Mouse (Mus musculus): ENCODE data around the gene Cbwd1.
"Not testable (repeated sequence)": the region's sequence is repeated elsewhere in the genome, so short reads cannot be mapped to it uniquely, and the experiment has no call there.

Gene Cbwd1

DNA sequence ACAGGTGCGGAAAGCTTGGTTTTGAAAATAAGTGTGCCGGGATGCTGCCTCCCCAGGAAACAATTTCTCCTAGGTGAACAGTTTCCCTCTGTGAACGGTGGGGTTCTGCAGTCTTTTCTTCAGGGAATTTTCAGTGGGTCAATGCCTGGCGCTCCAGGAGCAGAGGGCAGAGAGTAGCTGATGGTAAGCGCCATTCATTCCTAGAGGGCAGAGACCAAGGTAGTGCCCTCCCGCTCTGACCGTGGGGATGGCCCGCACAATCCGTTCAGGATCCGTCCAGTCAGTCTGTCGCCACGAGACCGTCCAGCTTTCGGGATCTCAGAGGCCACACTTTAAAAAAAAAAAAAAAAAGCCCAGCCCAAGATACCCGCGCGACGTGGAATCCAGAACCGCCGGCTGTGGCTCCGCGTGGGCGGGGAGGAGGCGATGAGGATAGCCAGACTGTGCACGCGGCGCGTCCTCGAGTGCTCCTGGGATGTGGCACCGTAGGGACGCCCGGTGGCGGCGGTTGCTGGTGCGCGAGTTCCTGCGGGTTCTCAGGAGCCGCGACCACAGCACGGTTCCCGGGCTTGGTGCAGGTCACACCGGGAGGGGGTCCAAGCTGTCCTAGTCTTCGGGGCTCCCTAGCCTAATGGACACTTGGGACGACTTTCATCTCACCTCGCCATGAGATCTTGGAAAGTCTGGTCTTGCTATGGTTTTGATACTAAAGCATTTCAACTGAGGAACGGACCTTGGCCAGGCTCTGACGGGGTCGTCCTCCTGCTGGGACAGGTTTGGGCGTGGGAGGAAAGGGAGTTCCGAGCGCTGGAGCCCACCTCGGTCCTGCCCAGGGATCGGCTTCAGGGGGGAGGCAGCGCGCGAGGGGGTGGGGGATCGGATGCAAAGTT is 64.2 kb downstream of the Cbwd1 start:
- DNase-seq (ENCODE audit: low spot score in 2 of 2) = no peak

DNA sequence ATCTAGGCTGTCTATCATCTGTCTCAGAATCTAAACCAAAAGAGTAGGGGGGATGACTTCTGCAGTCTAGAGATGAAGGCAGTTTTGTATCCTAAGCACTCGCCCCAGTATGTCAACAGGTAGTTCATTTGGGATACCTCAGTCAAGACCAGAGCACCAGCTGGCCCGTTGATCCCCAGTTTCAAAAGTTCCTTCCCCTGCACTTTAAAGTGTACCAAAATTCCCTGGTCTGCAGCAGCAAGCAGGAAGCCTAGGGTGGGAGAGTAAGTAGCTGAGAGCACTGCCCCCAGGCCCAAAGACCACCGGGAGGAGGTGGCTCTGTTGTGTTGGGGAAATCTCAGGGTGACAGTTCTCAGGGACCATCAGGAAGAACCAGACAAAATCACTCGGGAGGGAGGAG is 64.9 kb downstream of the Cbwd1 start:
- no peak for DNase-seq (ENCODE audit: low spot score in 2 of 2)

DNA sequence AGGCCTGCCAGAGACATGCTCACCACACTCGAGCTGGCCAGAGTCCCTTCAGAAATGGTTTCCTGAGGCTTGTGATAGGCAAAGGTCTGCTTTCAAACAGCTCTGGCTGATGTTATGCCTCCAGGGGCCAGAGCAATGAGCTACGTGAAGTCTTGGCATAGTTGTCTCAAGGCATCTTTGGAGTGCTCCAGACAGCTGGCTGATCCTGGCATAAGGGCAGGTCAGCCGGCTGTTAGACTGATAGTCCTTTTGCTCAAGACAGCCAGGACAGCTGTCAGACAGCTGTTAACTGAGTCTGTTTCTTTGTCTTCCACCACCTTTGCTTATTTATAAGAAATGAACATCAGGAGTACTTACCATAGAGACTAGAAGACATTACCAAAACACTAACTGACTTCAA is 74.5 kb downstream of the Cbwd1 start:
- no peak for DNase-seq (ENCODE audit: low spot score in 2 of 2)

DNA sequence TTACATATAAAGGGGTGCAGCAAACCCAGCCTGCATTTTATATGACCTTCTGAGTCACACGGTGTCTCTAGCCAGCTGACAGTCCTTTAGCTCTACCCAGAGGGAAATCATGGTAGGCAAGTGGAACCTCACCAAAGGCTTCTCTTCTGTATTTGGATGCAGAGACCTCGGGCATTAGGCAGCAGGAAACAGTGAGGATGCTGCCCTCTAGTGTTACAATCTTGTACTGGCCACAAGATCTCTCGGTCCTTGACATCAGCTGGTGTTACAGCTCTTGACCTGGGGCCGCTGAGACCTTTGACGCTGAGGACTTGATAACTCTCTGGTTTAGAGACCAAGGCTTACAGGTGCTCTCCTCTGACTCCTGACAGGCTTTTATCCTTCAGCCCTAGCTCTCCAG is 75.9 kb downstream of the Cbwd1 start:
- DNase-seq (ENCODE audit: low spot score in 2 of 2) = peak; percentile 22 to 27

DNA sequence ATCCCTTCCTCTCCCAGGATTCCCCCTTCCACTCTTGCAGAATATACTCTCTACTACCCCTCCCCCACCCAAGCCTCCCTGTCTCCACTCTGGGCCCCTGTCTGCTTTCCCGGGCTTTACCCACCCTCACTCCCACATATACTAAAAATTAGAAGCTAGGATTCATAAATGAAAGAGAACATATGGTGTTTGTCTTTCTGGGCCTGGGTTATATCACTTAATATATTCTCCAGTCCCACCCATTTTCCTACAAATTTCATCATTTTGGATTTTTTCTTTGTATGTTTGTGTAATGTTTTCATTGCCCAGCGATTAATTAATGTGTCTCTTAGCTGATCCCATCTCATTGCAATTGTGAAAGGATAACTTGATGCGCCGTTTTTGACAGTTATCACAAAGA is 80.2 kb downstream of the Cbwd1 start:
- DNase-seq (ENCODE audit: low spot score in 2 of 2) = no peak

DNA sequence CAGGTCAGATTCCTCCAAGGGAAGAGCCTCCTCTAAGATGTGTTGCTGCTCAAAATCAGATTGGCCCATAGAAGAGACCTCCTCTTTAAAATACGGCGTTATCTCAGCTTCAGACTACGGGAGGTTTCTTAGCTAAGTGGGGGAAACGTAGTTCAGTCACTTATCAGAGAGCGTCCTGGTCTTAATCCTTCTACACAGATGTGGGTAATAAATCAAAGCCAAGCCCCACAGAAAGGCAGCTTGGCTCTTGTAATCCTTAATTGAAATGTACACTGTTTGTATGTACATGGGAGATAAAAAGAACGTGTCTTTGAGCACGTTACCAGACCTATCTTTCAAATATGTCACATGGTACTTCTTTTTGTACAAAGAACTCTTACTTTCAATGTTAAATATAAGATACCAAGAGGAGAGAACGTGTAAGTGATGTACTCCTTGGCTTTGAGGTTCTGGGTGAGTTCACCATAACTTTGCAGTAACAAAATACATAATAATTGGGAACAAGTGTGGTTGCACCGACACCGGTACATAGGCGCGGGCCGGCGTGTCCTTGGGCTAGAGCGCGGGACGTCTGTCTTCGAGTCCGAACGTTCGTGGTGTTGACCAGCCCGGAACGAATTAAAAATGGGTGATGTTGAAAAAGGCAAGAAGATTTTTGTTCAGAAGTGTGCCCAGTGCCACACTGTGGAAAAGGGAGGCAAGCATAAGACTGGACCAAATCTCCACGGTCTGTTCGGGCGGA is 86.1 kb downstream of the Cbwd1 start, which contains the start of gene Gm10053:
Gene Gm10053 (plus strand): TSS at position 558 of the 742 bp plus-strand sequence.
- DNase-seq (ENCODE audit: low spot score in 2 of 2) = not testable (repeated sequence)

DNA sequence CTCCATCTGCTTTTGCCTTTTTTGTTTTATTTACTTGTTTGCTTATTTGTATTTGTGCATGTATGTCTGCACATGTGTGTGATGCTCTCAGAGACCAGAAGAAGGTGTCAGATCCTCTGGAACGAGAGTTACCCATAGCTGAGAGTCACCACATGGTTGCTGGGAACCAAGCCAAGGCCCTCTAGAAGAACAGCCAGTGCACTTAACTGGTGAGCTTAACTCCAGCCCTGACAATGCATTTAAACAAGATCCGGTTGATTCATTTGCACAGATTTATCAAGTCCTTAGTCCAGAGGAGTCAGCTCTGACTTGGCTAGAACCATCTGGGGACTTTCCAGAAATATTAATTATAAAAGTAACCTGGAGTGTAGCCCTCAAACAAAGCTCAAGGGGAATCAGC is 87.5 kb downstream of the Cbwd1 start:
- DNase-seq (ENCODE audit: low spot score in 2 of 2) = no peak

DNA sequence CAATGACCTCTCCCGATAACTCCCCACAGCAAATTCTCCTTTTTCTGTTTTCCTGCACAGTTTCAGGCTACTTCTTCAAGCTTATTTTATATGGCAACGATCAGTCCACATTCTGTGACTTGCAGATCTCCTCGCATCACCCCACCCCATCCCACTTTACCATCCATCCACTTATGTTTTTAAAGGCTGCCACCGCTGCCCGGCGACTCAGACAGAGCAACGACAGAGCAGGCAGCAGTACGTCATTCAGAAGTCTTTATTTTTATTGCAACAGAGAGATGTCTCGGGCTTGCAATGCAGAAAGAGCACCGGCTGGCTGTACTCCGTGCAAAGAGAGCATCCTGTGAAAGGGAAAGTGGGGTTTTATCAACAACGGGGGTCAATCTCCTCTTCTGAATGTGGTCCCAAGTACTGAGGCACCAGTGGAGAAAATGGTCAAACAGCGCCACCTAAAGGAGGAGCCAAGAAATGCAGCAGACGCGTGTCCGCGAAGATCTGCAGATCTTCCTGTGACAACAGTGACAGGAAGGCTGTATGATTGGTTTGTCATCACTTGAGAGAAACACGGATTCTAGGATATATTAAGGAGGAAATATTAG is 90.3 kb downstream of the Cbwd1 start:
- peak; percentile 47 to 57 for DNase-seq (ENCODE audit: low spot score in 2 of 2)

All from urinary bladder, postnatal 36 days (tissue).